Mouse (Mus musculus) E14TG2a.4 (cell line): ENCODE data around the gene Ppil2.

Experiments used
- CTCF ChIP-seq: conservative IDR thresholded peaks from 2 replicates; pipeline ENCODE4 v1.5.1; 2014; ENCODE audit warnings: low read length
- POU5F1 ChIP-seq: IDR thresholded peaks from 2 replicates; pipeline ENCODE4 v1.6.1; 2014; ENCODE audit warnings: low read length, borderline replicate concordance

GRCm38 (mm10) chr16:17070716-17071115 is 40.3 kb downstream of the Ppil2 start:
- TF ChIP-seq CTCF = no peak
- no peak for TF ChIP-seq POU5F1
